Mouse (Mus musculus): Measurements from ENCODE around the gene Nid2. TPM values are rescaled to one million over a fixed set of nuclear protein-coding genes. Genes with fewer than 3 reads are reported as not detected.

The Nid2 gene
- total and polyA plus RNA-seq, 3 experiments: not detected

DNA sequence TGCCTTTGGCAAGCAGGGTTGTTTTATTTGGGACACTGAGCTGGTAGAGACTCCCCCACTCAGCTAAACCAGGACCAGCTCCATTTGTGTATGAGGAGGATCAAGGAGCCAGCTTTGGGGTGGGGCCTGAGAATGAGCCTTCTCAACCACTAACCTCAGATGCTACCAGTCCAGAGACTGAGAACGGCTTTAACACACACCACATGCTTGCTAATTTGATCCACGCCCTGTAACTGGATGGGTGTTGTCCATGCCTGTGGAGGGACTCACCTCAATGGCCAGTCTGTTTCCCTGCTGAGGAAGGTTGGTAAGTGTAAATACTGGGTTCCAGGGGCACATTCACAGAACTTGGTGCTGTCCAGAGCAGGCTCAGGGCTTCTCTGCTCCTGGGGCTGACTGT is 44.1 kb upstream of the Nid2 start:
- no peaks in the 10 kb centered on the region for H3K9me3 ChIP-seq (replicated peaks; ENCODE audit: insufficient read depth, low read length)
- H3K9ac ChIP-seq (ENCODE audit: control insufficient read depth, low read depth, low read length, poor library complexity, severe bottlenecking): no peak overlapping the region
- no peaks in the 10 kb centered on the region for H3K79me2 ChIP-seq (ENCODE audit: control insufficient read depth, insufficient read depth, low read length, poor library complexity)
- H3K36me3 ChIP-seq (ENCODE audit: control insufficient read depth in 1 of 2, insufficient read depth in 2 of 2, low read length in 2 of 2): no peaks in the 10 kb centered on the region
- no peak overlapping the region for H3K27ac ChIP-seq (ENCODE audit: control insufficient read depth, low read depth, low read length)
- no peak overlapping the region for H3K4me3 ChIP-seq (ENCODE audit: control insufficient read depth in 1 of 2, insufficient read depth in 1 of 2, low read depth in 2 of 2, low read length in 2 of 2)
- DNase-seq (ENCODE audit: low read depth, low spot score): peak; percentile 3
- no peaks in the 10 kb centered on the region for H3K4me1 ChIP-seq (ENCODE audit: control insufficient read depth in 1 of 2, insufficient read depth in 2 of 2, low read length in 2 of 2)
- H3K27me3 ChIP-seq (ENCODE audit: control insufficient read depth in 1 of 2, insufficient read depth in 2 of 2, low read length in 2 of 2): peaks cover 0 to 3% of the 10 kb centered on the region in 2 experiments; a peak in 1 of 4 replicates
- TF ChIP-seq MEF2A (IDR thresholded peaks at IDR 0.05; ENCODE audit: extremely low read depth, insufficient replicate concordance, low read depth, low read length, poor library complexity, severe bottlenecking) (no peak), UBTF (IDR thresholded peaks at IDR 0.05; ENCODE audit: borderline replicate concordance, insufficient read depth, low read depth, low read length) (no peak), SMC3 (IDR thresholded peaks at IDR 0.05; ENCODE audit: low read depth, low read length) (no peak), MYC (IDR thresholded peaks at IDR 0.05; ENCODE audit: low read depth, low read length) (no peak), KAT2A (conservative IDR thresholded peaks at IDR 0.05; ENCODE audit: low read depth, low read length) (no peak), HCFC1 (IDR thresholded peaks at IDR 0.05; ENCODE audit: low read depth, low read length) (no peak), ELF1 (IDR thresholded peaks at IDR 0.05; ENCODE audit: low read depth, low read length) (no peak), USF1 (IDR thresholded peaks at IDR 0.05; ENCODE audit: low read depth, low read length) (no peak), TAL1 (IDR thresholded peaks at IDR 0.05; ENCODE audit: low read length) (no peak), BHLHE40 (IDR thresholded peaks at IDR 0.05; ENCODE audit: borderline replicate concordance, low read depth, low read length) (no peak), CTCF (IDR thresholded peaks at IDR 0.05 in 2 of 3, conservative IDR thresholded peaks at IDR 0.05 in 1 of 3; ENCODE audit: control insufficient read depth in 1 of 3, insufficient read depth in 1 of 3, low read depth in 2 of 3, low read length in 3 of 3, poor library complexity in 1 of 3, severe bottlenecking in 1 of 3) (no peak), ZKSCAN1 (IDR thresholded peaks at IDR 0.05; ENCODE audit: low read depth, low read length) (no peak), ZMIZ1 (IDR thresholded peaks at IDR 0.05; ENCODE audit: low read depth, low read length) (no peak), SIN3A (IDR thresholded peaks at IDR 0.05; ENCODE audit: low read length) (no peak), E2F4 (IDR thresholded peaks at IDR 0.05; ENCODE audit: borderline replicate concordance, low read depth, low read length) (no peak), ZNF384 (IDR thresholded peaks at IDR 0.05; ENCODE audit: low read depth, low read length) (no peak), MXI1 (IDR thresholded peaks at IDR 0.05; ENCODE audit: low read depth, low read length) (no peak)

DNA sequence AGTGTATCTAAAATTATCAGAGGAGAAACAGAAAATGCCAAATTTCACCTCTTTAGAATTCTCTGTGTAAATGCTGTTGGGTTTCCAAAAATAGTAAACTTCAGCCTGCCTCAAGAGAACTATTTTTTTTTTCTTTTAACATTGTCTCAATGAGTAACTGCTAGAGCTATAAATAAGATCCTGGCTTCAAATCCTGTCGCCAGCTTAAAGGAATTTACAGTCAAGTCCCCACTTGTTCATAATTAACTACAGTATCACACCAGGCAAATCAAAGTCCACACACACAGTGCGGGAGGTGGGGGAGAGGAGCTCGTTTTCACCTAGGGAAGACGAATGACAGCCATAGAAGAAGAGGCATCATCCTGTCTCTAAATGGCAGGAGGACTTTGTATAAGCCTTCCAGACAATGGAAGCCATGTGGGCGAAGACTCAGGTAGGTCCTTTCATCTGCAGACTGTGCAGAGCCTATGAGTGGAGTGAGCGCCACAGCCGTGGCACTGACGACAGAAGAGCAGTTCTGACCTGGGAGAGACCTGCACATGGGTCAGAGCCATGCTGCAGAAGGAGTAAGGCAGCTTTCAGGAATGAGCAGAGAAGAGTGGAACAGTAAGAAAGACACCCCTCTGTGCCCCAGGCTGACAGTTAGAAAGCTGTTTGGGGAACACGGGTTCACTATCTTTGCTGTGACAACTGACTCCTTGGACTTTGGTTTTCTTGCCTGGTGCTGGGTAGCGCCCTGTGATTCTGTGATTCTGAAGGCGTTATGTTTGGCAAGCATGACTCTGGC is 43.2 kb upstream of the Nid2 start:
- H3K36me3 ChIP-seq (ENCODE audit: control insufficient read depth in 1 of 2, insufficient read depth in 2 of 2, low read length in 2 of 2): no peaks in the 10 kb centered on the region
- H3K4me3 ChIP-seq (ENCODE audit: control insufficient read depth in 1 of 2, insufficient read depth in 1 of 2, low read depth in 2 of 2, low read length in 2 of 2): no peak overlapping the region
- no peak overlapping the region for H3K27ac ChIP-seq (ENCODE audit: control insufficient read depth, low read depth, low read length)
- H3K9ac ChIP-seq (ENCODE audit: control insufficient read depth, low read depth, low read length, poor library complexity, severe bottlenecking): no peak overlapping the region
- no peak for DNase-seq (ENCODE audit: low read depth, low spot score)
- H3K27me3 ChIP-seq (ENCODE audit: control insufficient read depth in 1 of 2, insufficient read depth in 2 of 2, low read length in 2 of 2): peaks cover 0 to 3% of the 10 kb centered on the region in 2 experiments; a peak in 1 of 4 replicates
- no peaks in the 10 kb centered on the region for H3K4me1 ChIP-seq (ENCODE audit: control insufficient read depth in 1 of 2, insufficient read depth in 2 of 2, low read length in 2 of 2)
- H3K9me3 ChIP-seq (replicated peaks; ENCODE audit: insufficient read depth, low read length): no peaks in the 10 kb centered on the region
- TF ChIP-seq ZC3H11A (IDR thresholded peaks at IDR 0.05; ENCODE audit: low read depth, low read length) (no peak), TAL1 (IDR thresholded peaks at IDR 0.05; ENCODE audit: low read length) (no peak), CTCF (IDR thresholded peaks at IDR 0.05 in 2 of 3, conservative IDR thresholded peaks at IDR 0.05 in 1 of 3; ENCODE audit: control insufficient read depth in 1 of 3, insufficient read depth in 1 of 3, low read depth in 2 of 3, low read length in 3 of 3, poor library complexity in 1 of 3, severe bottlenecking in 1 of 3) (no peak), SIN3A (IDR thresholded peaks at IDR 0.05; ENCODE audit: low read length) (no peak), EP300 (IDR thresholded peaks at IDR 0.05; ENCODE audit: low read depth in 1 of 2, low read length in 2 of 2) (no peak), E2F4 (IDR thresholded peaks at IDR 0.05; ENCODE audit: borderline replicate concordance, low read depth, low read length) (no peak), ZKSCAN1 (IDR thresholded peaks at IDR 0.05; ENCODE audit: low read depth, low read length) (no peak), USF1 (IDR thresholded peaks at IDR 0.05; ENCODE audit: low read depth, low read length) (no peak)
- no peaks in the 10 kb centered on the region for H3K79me2 ChIP-seq (ENCODE audit: control insufficient read depth, insufficient read depth, low read length, poor library complexity)

Measured in MEL (cell line).